Mouse (Mus musculus) cerebellum, adult 8-10 months (tissue): ENCODE results near the gene Cpne9.
"Not testable (repeated sequence)": the region's sequence is repeated elsewhere in the genome, so short reads cannot be mapped to it uniquely, and the experiment has no call there.

Experiments
- DNase-seq: peaks from one replicate; pipeline ENCODE4 v3.0.0; 2022

Cpne9 gene

DNA sequence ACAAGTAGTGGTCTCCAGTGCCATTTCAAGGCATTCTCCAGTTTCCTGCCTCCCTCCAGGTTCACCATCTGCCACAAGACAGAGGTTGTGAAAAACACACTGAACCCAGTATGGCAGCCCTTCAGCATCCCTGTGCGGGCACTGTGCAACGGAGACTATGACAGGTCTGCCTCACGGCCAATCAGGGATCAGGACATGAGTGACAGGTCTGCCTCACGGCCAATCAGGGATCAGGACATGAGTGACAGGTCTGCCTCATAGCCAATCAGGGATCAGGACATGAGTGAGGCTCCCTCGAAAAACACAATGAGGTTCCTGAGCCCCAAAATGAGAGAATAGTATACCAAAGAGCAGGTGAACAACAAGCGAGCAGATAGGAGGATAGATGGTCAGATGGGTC is 8.2 kb downstream of the Cpne9 start:
- DNase-seq = no peak

GRCm38 (mm10) chr6:113292938-113293337 is 10.8 kb downstream of the Cpne9 start:
- no peak for DNase-seq

- DNase-seq = no peak
Observed at GRCm38 (mm10) chr6:113296046-113296445, 13.9 kb downstream of the Cpne9 start.

DNA sequence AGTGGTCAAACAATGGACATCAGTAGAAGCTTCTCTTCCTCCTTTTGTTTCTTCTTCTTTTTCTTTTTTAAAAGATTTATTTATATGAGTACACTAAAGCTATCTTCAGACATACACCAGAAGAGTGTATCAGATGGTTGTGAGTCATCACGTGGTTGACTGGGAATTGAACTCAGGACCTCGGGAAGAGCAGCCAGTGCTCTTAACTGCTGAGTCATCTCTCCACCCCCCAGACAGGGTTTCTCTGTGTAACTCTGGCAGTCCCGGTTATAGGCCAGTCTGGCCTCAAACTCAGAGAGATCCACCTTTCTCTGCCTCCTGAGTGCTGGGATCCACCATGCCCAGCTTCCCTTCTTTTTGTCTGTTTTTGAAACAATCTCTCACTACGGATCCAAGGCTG is 14.5 kb downstream of the Cpne9 start:
- DNase-seq = no peak

- no peak for DNase-seq
Observed at GRCm38 (mm10) chr6:113301350-113301749, 19.2 kb downstream of the Cpne9 start.

- no peak for DNase-seq
Observed at GRCm38 (mm10) chr6:113302258-113302657, 20.2 kb downstream of the Cpne9 start.

DNA sequence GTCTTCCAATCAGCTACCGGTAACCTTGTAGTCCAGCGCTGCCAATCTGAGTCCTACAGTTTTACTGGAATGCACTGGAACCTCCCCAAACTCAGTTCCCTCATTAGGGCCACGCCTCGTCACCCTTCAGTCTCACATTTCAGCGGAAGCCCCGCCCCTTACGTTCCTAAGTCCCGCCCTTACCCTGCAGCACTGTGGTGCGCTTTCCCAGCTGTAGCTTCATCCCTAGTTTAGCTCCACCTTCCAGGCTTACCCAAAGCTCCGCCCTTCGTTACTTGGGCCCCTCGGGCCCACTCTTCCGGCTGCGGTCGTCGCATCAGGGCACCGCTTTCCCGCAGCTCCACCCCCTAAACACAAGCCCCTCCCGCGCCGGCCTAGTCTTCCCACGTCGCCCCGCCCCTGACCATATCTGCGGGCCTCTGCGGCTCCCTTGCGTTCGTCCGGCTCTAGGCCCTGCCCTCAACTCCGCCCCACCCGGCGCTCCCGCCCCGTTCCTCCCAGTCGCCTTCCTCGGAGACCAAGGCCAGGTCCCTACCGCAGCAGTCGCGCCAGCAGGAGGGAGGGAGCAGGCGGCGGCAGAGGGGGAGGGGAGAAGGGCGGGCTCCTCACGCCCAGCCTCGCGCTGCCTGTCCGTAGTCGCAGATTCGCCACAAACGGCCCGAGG is 24.3 kb downstream of the Cpne9 start:
- DNase-seq = peak; percentile 99

GRCm38 (mm10) chr6:113306986-113307349 is 24.9 kb downstream of the Cpne9 start, which contains the start of gene Brpf1:
Brpf1 (plus strand) TSS chr6:113307137.
- DNase-seq = no peak

GRCm38 (mm10) chr6:113307481-113308121 is 25.5 kb downstream of the Cpne9 start:
- peak; percentile 54 for DNase-seq

DNA sequence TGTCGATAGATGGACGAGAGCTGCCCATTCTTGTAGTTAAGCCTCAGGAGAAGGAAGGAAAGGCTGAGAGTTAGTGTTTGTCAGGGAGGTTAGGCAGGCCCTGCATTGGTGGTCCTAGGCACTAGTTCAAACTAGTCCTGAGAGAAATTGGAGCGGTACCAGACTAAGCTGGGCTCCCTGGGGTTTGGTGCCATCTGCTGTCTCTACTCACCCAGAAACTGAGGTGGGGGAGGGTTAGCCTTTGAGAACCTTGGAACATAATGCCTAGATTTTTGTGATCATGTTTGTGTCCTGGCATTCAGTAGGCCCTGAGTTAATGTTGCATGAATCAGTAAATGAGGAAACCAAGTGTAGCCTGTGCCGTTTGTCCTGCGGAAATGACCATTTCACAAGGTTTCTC is 26.0 kb downstream of the Cpne9 start:
- peak; percentile 77 for DNase-seq

DNA sequence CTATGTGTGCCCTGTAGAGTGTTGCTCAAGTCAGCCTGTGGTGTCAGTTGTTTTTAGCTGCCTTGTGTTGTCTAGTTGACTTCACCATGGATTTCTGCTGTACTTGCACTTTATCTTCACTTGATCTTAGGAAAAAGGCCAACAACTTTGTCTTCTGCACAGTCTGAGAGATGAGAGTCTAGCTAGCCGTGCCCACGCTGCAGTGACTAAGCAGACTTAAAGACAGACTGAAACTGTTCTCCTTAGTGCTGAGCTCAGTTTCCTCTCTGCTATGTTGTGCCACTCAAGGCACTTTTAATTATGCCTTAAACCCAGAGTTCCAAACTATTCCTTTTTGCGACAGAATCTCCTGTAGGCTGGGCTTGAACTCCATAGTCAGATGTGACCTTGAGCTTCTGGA is 33.9 kb downstream of the Cpne9 start:
- DNase-seq = no peak

DNA sequence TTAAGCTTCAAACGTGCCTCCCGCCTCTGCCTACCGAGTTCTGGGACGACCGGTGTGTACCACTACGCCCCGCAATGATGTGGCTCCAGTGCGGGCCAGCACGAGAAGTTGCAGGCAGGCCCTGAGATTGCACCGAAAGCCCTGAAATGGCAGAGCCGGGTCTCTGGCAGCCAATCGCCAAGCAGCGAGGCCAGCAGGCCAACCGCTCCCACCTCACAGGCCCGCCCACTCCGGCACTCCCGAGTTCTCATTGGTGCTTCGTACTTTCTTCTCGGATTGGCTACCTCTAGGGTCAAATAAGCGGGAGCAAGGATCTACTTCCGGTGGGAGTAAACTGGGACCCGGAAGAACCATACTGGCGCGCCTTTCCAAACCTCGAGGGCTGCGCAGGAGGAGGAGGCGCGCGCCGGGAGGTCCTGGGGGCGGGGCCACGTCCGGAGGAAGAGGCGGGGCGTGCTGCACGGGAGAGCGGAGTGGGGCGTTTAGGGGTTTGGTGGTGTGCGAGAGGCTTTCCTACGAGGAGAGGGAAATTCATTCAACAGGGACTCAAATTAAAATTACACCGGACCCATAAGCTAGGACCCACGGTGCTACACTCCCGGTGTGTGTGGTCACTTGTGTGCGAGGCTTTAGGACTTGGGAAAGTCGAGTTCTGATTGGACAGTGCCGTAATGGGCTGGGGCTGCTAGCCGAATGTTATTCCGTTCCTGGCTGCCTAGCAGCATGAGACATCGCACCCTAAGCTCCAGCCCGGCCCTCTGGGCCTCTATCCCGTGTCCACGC is 44.6 kb downstream of the Cpne9 start, which contains the start of gene Ogg1:
TSS of gene Ogg1 (plus strand) at position 440 of the 783 bp plus-strand sequence.
- DNase-seq = peak; percentile 96

- DNase-seq = no peak
Observed at GRCm38 (mm10) chr6:113329396-113329795, 47.3 kb downstream of the Cpne9 start.

DNA sequence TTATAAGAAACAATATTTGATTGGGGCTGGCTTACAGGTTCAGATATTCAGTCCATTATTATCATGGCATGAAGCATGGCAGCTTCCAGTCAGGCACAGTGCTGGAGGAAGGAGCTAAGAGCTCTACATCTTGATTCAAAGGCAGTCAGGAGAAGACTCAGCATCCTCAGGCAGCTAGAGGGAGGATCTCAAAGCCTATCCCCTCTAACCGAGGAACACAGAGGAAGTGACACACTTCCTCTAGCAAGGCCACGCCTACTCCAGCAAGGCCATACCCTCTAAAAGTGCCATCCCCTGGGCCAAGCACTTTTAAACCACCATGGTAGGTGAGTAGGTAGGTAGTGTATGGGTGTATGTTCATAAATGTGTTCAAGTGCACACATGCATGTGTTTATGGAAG is 48.4 kb downstream of the Cpne9 start:
- no peak for DNase-seq

DNA sequence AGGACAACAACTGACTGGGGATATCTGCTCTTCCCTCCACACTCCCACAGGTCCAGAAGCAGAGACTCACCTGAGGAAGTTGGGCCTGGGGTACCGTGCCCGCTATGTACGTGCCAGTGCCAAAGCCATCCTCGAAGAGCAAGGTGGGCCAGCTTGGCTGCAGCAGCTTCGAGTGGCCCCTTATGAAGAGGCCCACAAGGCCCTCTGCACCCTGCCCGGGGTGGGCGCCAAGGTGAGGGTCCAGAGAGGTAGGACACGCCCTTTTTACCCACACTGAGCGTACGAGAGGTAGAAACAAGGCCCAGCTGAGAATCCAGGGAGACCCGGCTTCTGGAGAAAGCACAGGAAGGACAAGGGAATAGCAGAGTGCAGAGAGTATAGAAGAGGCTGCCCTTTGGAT is 49.6 kb downstream of the Cpne9 start:
- no peak for DNase-seq

GRCm38 (mm10) chr6:113332734-113333133 is 50.6 kb downstream of the Cpne9 start:
- not testable (repeated sequence) for DNase-seq

DNA sequence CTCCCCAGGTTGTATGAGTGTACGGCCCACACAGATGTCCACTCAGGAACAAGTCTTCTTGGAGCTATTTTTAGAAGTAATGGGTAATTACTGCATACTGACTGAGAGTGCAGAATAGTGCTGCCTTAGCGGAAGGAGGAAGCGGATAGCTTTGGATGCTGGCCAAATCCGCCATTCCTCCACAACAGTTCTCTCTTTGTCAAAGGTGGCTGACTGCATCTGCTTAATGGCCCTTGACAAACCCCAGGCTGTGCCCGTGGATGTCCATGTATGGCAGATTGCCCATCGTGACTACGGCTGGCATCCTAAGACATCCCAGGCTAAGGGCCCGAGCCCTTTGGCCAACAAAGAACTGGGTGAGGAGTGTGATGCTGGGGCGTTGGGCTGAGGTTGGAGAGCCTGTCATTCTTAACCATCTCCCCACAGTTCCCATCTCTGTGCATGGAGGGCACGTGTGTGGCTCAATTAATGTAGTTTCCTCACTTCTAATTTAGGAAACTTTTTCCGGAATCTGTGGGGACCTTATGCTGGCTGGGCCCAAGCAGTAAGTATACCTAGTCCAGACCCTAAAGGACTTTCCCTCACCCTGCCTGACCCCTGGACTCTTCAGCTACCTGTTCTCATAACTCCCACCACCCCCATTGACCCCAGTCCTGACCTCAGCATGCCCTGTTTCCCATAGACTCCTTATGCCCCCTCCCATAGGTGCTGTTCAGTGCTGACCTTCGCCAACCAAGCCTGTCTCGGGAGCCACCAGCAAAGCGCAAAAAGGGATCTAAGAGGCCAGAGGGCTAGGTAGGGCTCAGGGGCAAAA is 51.2 kb downstream of the Cpne9 start:
- DNase-seq = no peak

DNA sequence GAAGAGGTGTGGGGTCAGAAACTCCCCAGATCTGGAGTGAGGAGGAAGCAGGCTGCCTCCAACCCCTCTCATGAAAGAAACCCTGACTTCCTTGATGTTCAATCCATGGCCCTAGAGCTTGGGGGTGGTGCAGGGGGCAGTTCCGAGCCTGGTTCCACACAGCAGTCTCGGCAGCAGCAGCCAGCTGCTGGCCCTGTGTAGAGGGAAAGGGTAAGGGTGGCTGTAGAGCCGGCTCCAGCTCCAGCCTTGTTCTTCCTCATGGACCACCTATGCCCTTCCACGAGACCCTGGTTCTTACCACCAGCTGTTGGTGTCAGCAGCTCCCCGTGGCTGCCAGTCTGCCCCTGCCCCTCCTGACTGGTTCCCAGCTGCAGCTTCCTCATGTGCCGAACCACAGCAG is 52.1 kb downstream of the Cpne9 start:
- no peak for DNase-seq

- DNase-seq = no peak
Observed at GRCm38 (mm10) chr6:113336852-113337620, 54.9 kb downstream of the Cpne9 start.

- DNase-seq = no peak
Observed at GRCm38 (mm10) chr6:113341574-113341973, 59.5 kb downstream of the Cpne9 start.

GRCm38 (mm10) chr6:113342297-113342696 is 60.2 kb downstream of the Cpne9 start:
- no peak for DNase-seq
